Mouse (Mus musculus): ENCODE measurements around the gene Slc4a2.

The Slc4a2 gene

DNA sequence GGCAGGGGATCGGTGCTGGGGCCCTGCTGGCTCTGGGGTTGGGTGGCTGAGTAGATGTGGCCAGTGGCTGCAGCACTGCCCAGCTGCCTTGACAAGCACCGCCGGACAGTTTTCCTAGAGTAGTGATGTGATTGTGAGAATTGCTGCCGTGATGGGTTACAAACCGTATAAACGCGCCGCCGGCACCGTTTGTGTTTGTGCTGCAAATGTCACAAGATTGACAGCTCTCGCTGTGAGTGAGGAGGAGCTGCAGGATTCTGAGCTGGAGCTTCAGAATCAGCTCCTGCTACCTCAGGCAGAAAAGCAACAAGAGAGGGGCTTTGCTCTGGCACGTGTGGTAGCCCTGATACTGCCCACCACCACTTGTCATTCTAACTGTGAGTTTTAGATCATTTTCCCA is 43.1 kb downstream of the Slc4a2 start:
- DNase-seq (ENCODE audit: low spot score): no peak

DNA sequence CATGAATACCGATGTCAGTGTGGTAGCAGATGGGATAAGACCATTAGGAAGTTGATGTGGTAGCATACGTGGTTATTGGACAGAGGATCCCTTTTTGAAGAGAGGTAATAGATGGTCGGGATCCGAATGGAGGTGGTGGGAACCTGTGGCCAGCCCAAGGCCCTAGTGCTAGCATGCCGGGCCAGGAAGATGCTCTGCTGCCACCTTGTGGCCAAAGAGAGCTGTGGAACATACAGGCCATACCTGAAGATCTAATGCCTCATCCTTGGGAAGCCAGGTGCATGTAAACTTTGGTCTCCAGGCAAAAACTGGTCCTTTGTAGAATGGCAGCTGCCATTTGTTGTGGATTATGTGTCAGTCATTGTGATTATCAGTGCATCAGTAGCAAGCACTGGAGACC is 47.0 kb downstream of the Slc4a2 start:
- peak; percentile 80 for DNase-seq (ENCODE audit: low spot score)

DNA sequence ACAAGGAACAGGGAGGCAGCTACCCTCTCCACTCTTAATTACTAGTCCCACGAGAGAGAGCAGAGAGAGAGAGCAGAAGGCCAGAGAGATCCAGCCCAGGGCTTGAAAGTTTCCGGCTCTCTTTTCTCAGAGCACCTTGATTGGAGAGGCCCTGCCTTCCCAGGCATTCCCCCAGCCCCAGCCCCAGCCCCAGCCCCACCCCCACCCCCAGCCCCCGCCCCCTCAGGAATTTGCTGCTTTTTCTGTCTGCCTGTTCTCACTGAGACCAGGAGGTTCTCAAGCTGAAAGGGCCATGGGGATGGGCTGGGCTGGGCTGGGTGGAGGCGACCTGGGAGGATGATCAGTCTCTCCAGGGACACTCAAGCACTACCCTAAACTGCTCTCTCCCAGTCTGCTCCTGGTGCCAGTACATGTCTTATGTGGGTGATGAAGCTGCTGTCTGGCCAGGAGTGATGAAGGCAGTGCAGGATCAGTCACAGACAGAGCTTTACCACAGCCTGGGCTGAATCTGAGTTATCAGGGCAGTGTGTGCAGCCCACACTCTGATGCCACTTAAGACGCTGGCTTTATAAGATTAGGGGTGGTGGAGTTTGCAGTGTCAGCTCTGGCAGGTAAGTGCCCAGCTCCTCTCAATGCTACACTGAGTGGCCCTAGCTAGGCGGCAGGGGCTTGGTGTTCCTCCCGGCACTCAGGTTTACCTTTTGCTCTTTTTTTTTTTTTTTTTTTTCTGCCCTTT is 49.4 kb downstream of the Slc4a2 start:
- no peak for DNase-seq (ENCODE audit: low spot score)

DNA sequence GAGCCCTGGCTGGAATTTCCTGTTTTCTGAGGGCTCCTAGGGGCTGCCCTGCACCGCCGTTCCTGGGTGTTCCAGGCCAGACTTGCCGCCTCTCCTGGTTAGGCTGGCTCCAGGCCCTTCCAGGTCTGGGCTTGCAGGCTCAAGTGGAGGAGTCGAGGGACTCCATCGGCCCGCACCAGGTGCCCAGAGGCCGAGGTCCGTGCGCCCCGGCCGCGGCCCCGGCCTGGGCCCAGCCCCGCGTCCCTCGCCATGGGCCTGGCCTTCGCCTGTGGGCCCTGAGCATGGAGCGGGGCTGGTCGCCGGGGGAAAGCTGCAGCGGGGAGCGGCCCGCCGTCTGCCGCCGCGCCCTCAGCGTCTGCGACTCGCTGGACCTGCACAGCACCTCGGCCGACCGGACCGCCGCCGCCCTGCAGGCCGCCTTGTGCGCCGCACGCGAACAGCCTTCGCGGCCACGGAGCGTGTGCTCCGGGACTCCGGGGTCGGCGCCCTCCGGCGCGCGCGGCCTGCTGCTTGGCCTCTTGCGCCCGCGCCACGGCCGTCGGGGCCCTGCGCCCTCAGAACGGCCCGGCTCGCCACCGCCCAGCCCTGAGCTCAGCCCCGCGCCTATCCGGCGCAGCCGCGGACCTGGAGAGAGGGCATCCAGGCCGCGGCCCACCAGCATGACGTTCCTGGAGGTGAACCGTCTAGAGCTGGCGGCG is 50.5 kb downstream of the Slc4a2 start:
- no peak for DNase-seq (ENCODE audit: low spot score)

DNA sequence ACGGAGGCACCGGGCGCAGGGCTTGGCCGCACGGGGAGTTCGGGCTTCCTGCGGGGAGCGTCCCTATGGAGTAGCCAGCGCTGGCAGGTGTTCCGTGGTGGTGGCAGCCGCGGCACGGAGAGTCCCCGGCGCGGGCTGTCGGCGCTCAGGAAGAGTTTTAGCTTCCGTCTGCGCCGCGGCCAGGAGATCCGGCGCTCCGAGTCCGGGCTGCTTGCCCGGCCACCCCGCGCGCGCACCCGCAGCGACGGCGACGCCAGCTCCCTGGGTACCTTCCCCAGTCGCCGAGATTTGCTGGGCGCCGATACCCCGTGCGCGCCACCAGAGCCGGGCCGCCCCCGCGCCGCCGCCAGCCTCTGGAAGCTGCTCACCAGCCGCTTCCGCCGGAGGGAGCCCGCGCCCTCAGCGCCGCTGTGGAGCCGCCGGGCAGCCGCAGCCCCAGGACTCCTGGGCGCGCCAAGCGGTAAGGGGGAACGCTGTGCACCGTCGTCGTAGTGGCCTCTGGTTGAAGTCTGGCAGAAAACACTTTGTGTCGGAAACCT is 51.2 kb downstream of the Slc4a2 start:
- DNase-seq (ENCODE audit: low spot score): peak; percentile 63

DNA sequence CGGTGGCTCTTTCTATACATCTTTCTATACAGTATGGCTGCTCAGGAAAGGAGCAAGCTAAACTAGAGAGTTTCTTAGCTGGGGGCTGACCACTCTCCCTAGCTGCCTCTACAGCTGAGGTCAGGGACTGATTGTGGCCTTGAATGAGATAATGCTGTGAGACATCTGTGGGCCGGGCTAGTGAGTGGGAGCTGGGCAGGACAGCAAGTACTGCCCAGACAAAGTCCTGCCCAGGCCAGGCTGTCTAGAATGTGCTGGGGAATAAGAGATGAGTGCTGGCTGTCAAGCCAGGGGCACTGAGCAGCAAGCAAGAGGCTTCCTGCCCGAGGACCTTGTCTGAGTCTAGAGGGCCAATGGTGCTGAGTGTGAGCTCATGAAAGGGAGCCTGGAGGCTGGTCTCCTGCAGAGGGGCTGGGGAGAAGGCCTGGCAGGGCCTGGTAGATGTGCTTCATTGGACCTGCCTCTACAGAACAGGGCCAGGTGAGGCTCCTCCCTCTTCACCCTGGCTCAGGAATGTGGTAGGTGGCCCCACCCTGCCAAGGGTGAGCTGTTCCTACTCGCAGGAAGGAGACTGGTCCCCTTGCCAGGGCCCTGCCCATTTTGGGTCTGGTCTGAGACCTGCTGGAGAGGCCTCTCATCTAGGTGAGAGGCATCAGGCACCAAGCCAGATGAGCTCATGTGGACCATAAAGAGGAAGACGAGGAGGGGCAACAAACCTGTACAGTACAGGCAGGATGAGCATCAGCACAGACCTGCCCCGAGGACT is 52.0 kb downstream of the Slc4a2 start:
- DNase-seq (ENCODE audit: low spot score): no peak

DNA sequence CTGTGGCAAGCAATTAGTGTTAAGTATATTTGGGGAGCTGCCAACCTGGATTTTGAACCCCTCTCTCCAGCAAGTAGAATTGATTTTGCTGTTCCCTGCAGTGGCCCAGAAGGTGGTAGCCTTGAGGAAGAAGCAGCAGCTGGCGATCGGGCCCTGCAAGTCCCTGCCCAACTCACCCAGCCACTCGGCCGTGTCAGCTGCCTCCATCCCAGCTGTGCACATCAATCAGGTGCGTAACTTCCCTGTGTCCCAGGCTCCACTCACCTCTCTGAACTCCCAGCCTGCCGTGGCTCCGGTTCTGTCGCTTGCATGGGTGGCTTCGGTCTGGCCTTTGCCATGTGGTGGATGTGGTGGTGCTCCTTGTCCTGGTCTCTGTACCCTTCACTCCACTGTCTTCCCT is 54.3 kb downstream of the Slc4a2 start:
- DNase-seq (ENCODE audit: low spot score): no peak

DNA sequence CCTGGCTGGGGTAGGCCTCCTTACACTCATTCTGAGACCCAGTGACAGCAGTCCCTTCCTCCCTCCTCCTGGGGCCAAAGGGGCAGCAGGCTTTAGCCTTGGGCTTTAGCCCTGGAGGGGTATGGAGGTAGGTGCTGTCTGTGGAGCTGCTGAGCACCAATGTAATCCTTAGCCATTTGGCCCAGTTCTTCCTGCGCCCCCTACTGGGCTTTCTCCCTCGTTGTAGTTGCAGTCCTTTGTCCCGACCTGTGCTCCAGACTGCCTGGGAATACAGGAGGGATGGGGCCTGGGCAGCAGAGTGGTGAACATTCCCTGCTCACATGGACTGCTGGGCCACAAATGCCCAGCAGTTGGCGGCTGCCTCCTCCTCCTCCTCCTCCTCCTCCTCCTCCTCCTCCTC is 58.0 kb downstream of the Slc4a2 start:
- peak; percentile 66 for DNase-seq (ENCODE audit: low spot score)

DNA sequence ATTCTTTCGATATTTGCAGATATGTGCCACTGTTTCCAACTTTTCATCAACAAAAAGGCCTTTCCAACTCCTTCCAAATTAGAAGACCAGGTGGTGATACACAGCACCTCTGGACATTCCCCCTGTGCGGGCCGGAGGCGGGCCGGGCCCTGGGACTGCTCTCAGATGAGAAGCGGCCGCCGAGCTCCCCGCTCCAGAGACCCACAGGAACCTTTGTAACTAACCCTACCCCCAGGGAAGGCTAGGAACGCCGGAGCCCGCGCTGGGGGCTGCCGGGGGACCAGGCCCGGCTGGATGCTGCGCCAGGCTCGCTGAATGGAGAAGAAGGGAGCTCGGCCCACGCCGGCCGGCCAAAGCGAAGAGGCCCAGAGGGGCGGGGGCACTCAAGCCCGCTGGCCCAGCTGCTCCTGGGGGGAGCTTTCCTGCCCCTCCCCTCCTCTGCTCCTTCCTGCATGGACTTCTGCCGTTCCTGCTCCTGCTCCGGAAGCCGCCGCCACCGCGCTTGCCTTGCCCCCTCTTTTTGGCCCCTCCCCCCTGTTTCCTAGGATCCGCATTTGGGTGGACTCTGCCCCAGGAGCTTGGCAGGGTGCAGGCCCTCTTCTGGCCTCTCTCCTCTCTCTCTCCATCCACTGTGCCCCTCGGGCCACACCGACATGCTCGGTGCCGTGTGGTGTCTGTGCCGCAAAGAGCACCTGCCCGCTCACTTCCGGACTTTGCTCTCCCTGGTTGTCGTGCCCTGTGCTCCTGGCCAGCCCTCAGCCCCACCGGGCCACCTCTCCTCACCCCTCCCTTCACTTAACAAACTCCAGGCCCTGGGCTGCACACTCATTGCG is 58.8 kb downstream of the Slc4a2 start:
- DNase-seq (ENCODE audit: low spot score): no peak

DNA sequence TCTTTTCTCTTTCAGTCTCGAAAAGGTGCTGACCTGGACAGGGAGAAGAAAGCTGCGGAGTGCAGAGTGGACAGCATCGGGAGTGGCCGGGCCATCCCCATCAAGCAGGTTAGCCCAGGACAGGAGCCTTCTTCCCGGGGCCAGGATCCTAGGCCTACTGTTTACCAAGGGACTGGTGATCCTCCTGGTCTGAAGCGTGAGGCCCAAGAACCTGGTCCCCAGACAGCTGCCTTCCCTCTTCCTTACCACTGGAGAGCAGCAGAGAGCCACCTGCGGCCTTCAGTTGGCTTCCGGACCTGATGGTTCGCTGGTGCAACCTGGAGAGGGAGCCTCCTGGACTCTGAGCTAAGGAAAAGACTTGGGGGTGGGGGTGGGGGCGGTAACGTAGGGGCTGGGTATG is 59.7 kb downstream of the Slc4a2 start:
- DNase-seq (ENCODE audit: low spot score): peak; percentile 65

DNA sequence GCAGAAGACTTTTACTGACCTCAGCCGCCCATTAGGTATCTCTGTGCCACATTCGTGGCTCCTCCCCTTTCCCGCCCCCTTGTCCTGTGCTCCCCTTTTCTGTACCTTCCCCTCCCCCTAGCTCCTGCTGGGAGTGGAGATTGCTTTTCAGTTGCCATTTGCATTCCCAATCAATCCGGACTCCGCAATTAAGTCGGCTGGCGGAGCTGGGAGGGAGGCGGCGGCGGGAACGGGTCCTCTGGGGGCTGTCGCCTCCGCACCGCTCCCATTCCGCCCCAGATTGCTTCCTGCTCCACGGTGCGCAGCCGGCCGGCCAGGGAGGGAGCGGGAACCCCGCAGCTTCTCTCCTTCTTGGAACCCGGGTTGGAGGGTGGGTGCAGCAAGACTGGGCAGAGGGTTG is 61.3 kb downstream of the Slc4a2 start:
- no peak for DNase-seq (ENCODE audit: low spot score)

DNA sequence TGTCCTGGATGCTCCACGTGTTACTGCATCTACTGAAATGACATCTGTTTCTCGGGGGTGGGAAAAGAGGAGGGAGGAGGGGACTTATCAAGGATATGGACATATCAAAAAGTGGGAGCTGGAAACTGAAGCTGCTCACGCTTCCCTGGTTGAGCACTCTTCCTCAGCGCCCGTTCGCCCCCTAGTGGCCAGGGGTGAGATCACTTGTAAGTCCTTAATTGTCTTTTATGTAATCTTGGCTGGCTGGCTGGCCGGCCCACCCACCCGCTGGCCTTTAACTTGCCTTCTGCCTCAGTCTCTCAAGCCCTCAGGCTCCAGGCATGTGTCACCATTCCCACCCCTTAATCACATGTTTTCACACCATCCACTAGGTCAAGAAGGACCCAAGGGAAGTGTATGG is 62.5 kb downstream of the Slc4a2 start:
- peak; percentile 91 for DNase-seq (ENCODE audit: low spot score)

DNA sequence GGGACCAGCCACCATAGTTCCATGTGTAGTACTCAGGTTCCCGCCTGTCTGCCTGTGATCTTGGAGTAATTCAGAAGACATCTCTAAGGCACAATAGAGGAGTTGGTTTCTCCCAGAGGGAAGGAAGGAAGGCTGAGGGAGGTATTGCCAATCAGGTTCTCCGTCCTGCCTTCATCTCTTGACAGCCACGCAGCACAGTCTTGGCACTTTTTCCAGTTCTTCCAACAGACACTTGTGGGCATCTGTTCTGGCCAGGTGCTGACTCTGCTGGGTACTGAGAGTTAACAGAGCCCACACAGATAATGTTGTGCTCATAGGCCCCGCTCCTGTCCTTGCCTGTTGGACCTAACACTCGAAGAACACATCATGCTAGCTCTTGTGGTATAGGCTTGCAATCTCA is 63.1 kb downstream of the Slc4a2 start:
- no peak for DNase-seq (ENCODE audit: low spot score)

DNA sequence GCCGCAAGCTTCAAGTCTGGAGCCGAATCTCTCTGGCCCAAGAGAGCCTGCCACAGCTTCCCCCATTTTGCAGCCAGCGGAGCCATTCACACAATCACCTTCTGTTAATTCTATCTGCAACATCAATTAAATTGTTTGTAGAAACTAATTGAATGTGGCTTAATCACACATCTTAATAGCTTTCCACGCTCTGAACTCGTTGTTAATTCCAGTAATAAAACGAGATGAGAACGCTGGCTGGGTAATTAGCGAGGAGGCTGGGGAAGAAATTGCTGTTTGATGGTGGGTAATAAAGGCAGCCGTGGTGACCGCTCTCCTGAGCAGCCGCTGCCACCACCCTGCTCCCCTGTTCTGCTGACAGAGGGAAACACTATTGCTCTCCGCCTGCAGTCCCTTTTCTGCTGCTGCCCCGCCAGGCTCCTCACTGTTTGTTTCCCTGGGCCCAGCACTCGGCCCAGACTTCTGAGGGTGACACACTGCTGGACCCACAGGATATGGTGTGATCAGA is 66.8 kb downstream of the Slc4a2 start:
- no peak for DNase-seq (ENCODE audit: low spot score)

Measured in layer of hippocampus, adult 11-12 months (tissue).